11 mouse cellular contexts compared by ENCODE assay signal in the genomic region with DNA sequence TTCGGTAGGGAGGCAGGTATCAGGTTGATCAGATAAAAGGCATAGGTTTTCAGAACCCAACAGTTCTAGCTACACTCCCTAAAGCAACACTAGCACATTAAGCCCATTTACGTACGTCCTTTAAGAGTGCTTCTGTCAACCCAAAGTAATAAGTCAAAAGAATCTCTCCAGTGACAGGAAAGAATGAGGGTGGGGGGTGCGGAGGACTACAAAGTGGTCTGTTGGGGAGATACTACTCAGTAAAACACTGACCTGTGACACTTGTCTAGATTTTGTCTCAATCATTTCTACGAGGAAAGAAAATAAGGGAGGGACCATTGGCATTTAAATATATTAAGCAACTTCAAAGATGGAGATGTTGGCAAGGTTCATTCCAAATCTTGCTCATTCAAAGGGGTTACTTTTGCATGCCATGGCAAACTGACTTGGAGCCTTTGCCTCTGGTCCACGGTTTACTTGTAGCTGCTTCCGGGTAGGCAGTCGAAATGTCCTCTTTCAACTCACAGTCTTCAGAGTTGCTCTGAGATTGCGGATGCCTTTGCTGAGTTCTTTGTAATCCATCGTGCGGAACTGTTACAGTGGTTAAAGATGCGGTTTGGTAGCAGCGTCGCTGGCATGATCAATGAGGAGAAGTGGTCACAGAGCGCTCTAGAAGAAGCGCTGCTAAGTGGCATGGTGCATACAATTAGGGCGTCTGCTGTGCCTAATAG. TPM values are rescaled to one million over a fixed set of nuclear protein-coding genes. Genes with fewer than 3 reads are reported as not detected.
A peak's percentile ranks its signal among the peaks of the same experiment; 100 is the strongest.
DNase-seq lines count a peak whose midpoint lies in the region; ATAC-seq and TF ChIP-seq lines count a peak whose summit lies in the region.
"Had no signal": no experiment of that assay in that cellular context is flagged by ENCODE, and none has a peak within 500 bp of the region (broad histone marks: within the 10 kb centered on the region; RNA-seq: fewer than 3 reads in every experiment).

No protein-coding gene starts in this region.

- 4% methylated on average over 17 of the region's 17 CpGs for WGBS in kidney, embryonic 16.5 days
- 10% methylated on average over 17 of the region's 17 CpGs for WGBS in embryonic facial prominence, embryonic 11.5 days
- WGBS in hindbrain, postnatal 0 days = 3% methylated on average over 17 of the region's 17 CpGs
- 3% methylated on average over 17 of the region's 17 CpGs for WGBS in neural tube, embryonic 15.5 days

- DNase-seq in kidney, postnatal 25 days = no peak
- peak; percentile 6 for DNase-seq in embryonic facial prominence, embryonic 11.5 days (ENCODE audit: low spot score)
- DNase-seq in hindbrain, postnatal 0 days (ENCODE audit: low spot score) = peak; percentile 40
- no peak for DNase-seq in urinary bladder, postnatal 36 days (ENCODE audit: low spot score in 2 of 2)
- DNase-seq in layer of hippocampus, adult 9-10 months (ENCODE audit: low spot score) = no peak
- no peak for DNase-seq in urinary bladder, postnatal 25 days (ENCODE audit: low spot score)
- DNase-seq: lung, adult 18-20 months; thymus, postnatal 4 days had no signal

- peak overlapping the region; percentile 91 for H3K4me2 ChIP-seq in kidney, embryonic 16.5 days (replicated peaks; ENCODE audit: low read depth, low read length)
- peak overlapping the region; percentile 88 for H3K4me2 ChIP-seq in embryonic facial prominence, embryonic 11.5 days (ENCODE audit: low read depth, low read length)
- H3K4me2 ChIP-seq in hindbrain, postnatal 0 days (ENCODE audit: low read depth, low read length) = peak overlapping the region; percentile 64
- peak overlapping the region; percentile 71 for H3K4me2 ChIP-seq in neural tube, embryonic 15.5 days

- H3K27me3 ChIP-seq in kidney, embryonic 16.5 days (ENCODE audit: insufficient read depth, low read length) = peaks cover 59% of the 10 kb centered on the region
- H3K27me3 ChIP-seq in embryonic facial prominence, embryonic 11.5 days (ENCODE audit: control insufficient read depth, insufficient read depth, low read length) = peaks cover 6% of the 10 kb centered on the region; the same call in 1 of the 2 replicates
- H3K27me3 ChIP-seq in hindbrain, postnatal 0 days (ENCODE audit: insufficient read depth, low read length) = no peaks in the 10 kb centered on the region
- H3K27me3 ChIP-seq in neural tube, embryonic 15.5 days (replicated peaks) = no peaks in the 10 kb centered on the region

- TF ChIP-seq CTCF in hindbrain, postnatal 0 days (IDR thresholded peaks at IDR 0.05; ENCODE audit: low read depth) = no peak

- H3K9ac ChIP-seq in kidney, embryonic 16.5 days (replicated peaks; ENCODE audit: low read length) = no peak overlapping the region
- no peak overlapping the region; the same call in 1 of the 2 replicates for H3K9ac ChIP-seq in embryonic facial prominence, embryonic 11.5 days (replicated peaks; ENCODE audit: low read length)
- H3K9ac ChIP-seq in hindbrain, postnatal 0 days (replicated peaks; ENCODE audit: low read length) = peak overlapping the region; percentile 96
- H3K9ac ChIP-seq in neural tube, embryonic 15.5 days (replicated peaks) = peak overlapping the region; percentile 94

- H3K36me3 ChIP-seq in kidney, embryonic 16.5 days (ENCODE audit: insufficient read depth, low read length) = no peaks in the 10 kb centered on the region
- no peaks in the 10 kb centered on the region for H3K36me3 ChIP-seq in embryonic facial prominence, embryonic 11.5 days (replicated peaks; ENCODE audit: control insufficient read depth, insufficient read depth, low read depth, low read length)
- no peaks in the 10 kb centered on the region for H3K36me3 ChIP-seq in hindbrain, postnatal 0 days (ENCODE audit: insufficient read depth, low read length)
- H3K36me3 ChIP-seq in neural tube, embryonic 15.5 days = 0 out of 2 replicates have a peak, but pooled peaks cover 7% of the 10 kb centered on the region

- H3K27ac ChIP-seq in kidney, embryonic 16.5 days (ENCODE audit: low read length) = no peak overlapping the region
- no peak overlapping the region for H3K27ac ChIP-seq in embryonic facial prominence, embryonic 11.5 days (replicated peaks; ENCODE audit: low read depth, low read length)
- peak overlapping the region; percentile 98 for H3K27ac ChIP-seq in hindbrain, postnatal 0 days
- peak overlapping the region; percentile 96 for H3K27ac ChIP-seq in neural tube, embryonic 15.5 days (replicated peaks)

- H3K4me3 ChIP-seq in kidney, embryonic 16.5 days (ENCODE audit: low read length) = peak overlapping the region; percentile 15; the same call in 1 of the 2 replicates
- H3K4me3 ChIP-seq in embryonic facial prominence, embryonic 11.5 days (ENCODE audit: low read depth, low read length) = peak overlapping the region; percentile 65
- peak overlapping the region; percentile 68 for H3K4me3 ChIP-seq in hindbrain, postnatal 0 days (ENCODE audit: low read length)
- peak overlapping the region; percentile 82 for H3K4me3 ChIP-seq in neural tube, embryonic 15.5 days (replicated peaks)

- H3K4me1 ChIP-seq in kidney, embryonic 16.5 days (ENCODE audit: insufficient read depth, low read length) = peaks cover 14% of the 10 kb centered on the region
- H3K4me1 ChIP-seq in embryonic facial prominence, embryonic 11.5 days (ENCODE audit: control insufficient read depth, insufficient read depth, low read length) = no peaks in the 10 kb centered on the region
- 0 out of 2 replicates have a peak, but pooled peaks cover 5% of the 10 kb centered on the region for H3K4me1 ChIP-seq in hindbrain, postnatal 0 days (ENCODE audit: insufficient read depth, low read length)
- peaks cover 36% of the 10 kb centered on the region for H3K4me1 ChIP-seq in neural tube, embryonic 15.5 days

- ATAC-seq in kidney, embryonic 16.5 days (ENCODE audit: low FRiP score, low TSS enrichment) = no peak
- ATAC-seq in embryonic facial prominence, embryonic 11.5 days (replicated peaks; ENCODE audit: insufficient number of reproducible peaks, low FRiP score, low TSS enrichment, low read depth) = no peak
- ATAC-seq in hindbrain, postnatal 0 days = no peak
- no peak for ATAC-seq in neural tube, embryonic 15.5 days (ENCODE audit: low FRiP score)
- ATAC-seq: Patski had no signal

- no peaks in the 10 kb centered on the region for H3K9me3 ChIP-seq in kidney, embryonic 16.5 days (ENCODE audit: low read length)
- H3K9me3 ChIP-seq in embryonic facial prominence, embryonic 11.5 days (replicated peaks; ENCODE audit: control insufficient read depth, low read length) = no peaks in the 10 kb centered on the region
- H3K9me3 ChIP-seq in hindbrain, postnatal 0 days (ENCODE audit: low read length) = no peaks in the 10 kb centered on the region
- no peaks in the 10 kb centered on the region for H3K9me3 ChIP-seq in neural tube, embryonic 15.5 days (replicated peaks)

RNA-seq across cellular contexts. Expression of a gene that starts 2.6 kb away (rescaled TPM):
- polyA plus RNA-seq in kidney, embryonic 16.5 days (2015; fragmentation: Nextera tagmentation; extraction: Ambion mirVana) = 0.62 and 0.99 TPM in 2 replicates
- 8.5 and 9.8 TPM in 2 replicates for polyA plus RNA-seq in embryonic facial prominence, embryonic 11.5 days (2014; fragmentation: Nextera tagmentation; extraction: Ambion mirVana)
- total RNA-seq in hindbrain, postnatal 0 days (2014; rRNA removed) = 55.5 and 60.5 TPM in 2 replicates
- polyA plus RNA-seq in hindbrain, postnatal 0 days (2015; fragmentation: Nextera tagmentation; extraction: Ambion mirVana) = 30.7 and 31.4 TPM in 2 replicates
- 33.1 and 36.2 TPM in 2 replicates for polyA plus RNA-seq in neural tube, embryonic 15.5 days (2015; fragmentation: Nextera tagmentation; extraction: Ambion mirVana)
- polyA plus RNA-seq: Patski had no signal

Comparison
In these comparisons a context has a peak if more than half of its experiments do, and no peak if none do; other contexts are left out.
1. H3K27ac ChIP-seq: peak in hindbrain, postnatal 0 days (single experiment) and neural tube, embryonic 15.5 days (single experiment); none in kidney, embryonic 16.5 days (single experiment) and embryonic facial prominence, embryonic 11.5 days (single experiment).
2. H3K4me3 ChIP-seq: peak in every context shown above with its lines; median percentile 82 in neural tube, embryonic 15.5 days; 68 in hindbrain, postnatal 0 days; 65 in embryonic facial prominence, embryonic 11.5 days; 15 in kidney, embryonic 16.5 days.
3. H3K9ac ChIP-seq: peak in hindbrain, postnatal 0 days (single experiment) and neural tube, embryonic 15.5 days (single experiment); none in kidney, embryonic 16.5 days (single experiment) and embryonic facial prominence, embryonic 11.5 days (single experiment).
4. DNase-seq: peak in embryonic facial prominence, embryonic 11.5 days (single experiment) and hindbrain, postnatal 0 days (single experiment); none in kidney, postnatal 25 days (0 of 2), urinary bladder, postnatal 36 days (0 of 2), layer of hippocampus, adult 9-10 months (single experiment) and urinary bladder, postnatal 25 days (single experiment).
5. Peak in every context shown above with its lines, with median percentiles within 50 percentile points of each other: H3K4me2 ChIP-seq.